Mouse (Mus musculus) lung, postnatal 14 days (tissue): ENCODE data around the gene Snx29.
A peak's percentile ranks its signal among the peaks of the same experiment; 100 is the strongest.
"Not testable (repeated sequence)": the region's sequence is repeated elsewhere in the genome, so short reads cannot be mapped to it uniquely, and the experiment has no call there.

Experiments used
- DNase-seq: peaks from one replicate; pipeline ENCODE4 v3.0.0; 2021

Gene Snx29

DNA sequence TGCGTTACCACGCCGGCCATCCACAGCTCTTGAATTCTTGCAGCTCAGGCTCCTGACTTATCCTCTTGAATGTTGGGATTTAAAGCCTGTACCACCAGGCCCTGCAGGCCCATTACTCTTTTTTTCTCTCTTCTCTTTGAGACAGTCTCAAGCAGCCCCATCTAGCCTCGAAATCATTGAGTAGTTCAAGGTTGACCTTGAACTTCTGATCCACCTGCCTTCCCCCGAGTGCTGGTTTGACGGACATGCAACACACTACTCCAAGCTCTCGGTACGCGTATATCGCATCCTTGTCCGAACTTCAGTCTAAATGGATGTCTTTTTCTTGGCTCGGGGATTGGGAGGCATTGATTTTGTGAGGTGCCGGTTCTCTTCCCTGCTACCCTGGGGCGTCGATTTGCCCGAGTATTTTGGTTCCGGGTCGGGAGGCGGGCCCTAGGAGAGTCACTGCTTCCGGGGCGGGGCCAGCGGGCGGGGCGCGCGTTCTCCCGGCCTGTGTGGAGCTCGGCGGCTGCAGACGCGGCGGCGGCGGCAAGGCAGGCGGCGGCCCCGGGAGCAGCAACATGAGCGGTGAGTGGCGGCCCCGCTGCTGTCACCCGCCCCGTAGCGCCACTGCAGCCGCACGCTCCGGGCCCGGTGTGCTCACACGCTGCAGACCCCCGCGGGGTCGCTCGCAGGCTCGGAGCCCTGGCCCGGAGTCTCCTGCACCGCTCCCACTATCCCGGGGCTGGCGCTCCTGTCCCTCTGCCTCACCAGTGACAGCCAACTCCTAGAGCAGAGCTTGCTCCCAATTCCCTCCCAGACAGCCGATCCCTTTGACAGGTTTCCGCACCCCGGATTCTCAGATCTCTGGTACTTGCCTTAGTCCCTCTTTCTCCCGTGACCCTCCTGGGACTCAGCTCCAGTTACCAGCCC lies at the start of gene Snx29:
Gene Snx29, plus strand, starts transcription at position 500 of the 915 bp plus-strand sequence.
- DNase-seq: peak; percentile 99

DNA sequence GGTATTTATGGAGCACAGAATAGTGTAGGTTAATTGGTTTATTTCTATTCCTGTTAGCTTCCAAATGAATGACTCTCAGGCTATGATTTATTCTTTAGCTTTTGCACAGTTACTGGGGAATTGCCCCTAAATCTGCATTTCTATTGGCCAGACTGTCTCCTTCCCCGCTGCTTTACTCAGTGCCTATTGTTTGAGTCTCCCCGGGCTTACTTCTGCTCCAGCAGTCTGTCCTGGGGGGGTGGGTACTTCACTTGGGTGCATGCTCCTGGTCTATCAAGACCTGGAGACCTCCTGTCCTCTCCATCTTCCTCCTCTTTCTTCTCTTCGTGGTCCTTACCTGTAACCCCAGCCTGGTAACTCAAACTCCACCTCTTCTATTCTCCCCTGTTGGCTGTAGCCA lies 45.8 kb upstream of the Snx29 start:
- no peak for DNase-seq

DNA sequence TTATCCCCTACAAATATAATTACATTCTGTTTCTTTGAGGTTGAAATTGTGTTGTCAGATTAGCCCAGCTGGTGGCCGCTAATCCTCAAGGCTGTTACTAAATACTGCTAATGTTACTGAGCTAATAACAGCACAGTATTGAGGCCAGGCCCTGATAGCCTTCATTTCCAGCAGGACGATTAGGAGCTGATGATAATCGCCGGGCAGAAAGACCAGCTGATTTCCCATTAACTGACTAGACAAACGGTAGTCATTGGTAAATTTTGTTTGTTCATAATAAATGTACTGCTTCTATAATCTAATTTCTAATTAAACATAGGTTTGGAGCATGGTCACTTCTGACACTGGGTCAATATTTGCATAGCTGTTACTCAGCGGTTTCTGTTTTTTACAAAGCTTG lies 43.9 kb upstream of the Snx29 start:
- no peak for DNase-seq

DNA sequence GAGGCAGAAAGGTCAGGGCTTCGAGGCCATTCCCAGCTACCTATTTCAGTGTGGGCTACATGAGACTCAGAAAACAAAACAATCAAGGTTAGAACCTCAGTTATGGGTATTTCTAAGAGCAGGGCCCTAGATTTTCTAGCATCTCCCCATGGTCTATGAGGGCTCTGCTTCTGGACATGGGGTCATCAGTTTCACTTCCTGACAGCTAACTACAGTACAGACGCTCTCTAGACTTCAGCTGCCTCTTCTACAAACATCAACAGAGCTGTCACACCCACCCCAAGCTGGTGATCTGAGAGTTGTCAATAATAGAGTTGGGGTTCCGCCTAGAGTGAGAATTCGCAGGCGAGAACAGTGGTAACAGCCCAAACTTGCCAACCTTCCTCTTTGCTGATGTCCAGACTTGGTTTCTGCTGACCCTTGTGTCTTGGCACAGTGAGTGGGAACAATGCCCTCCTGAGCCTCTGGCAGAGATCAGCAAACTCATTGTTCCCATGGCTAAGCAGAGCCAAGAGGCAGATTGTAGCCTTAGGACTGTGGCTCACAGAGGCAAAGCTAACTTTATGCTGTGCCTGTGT lies 40.0 kb upstream of the Snx29 start:
- DNase-seq: no peak

DNA sequence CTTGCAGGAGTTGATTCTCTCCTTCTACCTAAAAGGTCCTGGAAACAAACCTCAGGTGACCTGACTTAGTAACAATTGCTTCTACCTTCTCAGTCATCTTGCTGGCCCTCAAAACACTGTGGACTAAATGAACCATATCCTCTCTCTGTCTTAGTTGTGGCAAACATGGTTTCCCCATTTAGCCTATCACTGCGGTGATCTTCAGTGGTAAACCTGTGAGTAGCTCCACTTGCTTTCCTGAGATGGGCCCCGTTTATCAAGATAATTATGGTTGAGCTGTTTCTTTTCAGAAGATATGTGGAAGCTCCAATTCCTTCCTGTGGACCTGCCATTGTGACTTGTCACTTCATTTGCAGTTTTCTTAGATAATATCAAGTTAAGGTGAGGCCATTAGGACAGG lies 37.8 kb upstream of the Snx29 start:
- no peak for DNase-seq

DNA sequence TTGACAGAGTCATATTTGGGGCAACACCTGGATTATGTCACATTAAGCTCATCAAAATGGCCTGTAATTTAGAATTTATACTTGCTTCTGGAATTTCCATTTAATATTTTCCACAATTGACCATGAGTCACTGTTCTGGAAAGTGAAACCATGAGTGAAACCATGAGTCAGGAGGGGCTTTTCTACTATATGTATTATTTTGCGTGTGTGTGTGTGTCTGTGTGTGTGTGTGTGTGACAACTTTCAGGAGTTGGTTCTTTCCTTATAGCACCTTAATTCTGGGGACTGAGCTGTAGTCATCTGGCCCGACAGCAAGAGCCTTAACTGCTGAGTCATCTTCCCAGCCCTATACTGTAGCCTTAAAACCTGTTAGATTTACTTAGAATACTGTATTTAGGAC lies 36.8 kb upstream of the Snx29 start:
- no peak for DNase-seq

DNA sequence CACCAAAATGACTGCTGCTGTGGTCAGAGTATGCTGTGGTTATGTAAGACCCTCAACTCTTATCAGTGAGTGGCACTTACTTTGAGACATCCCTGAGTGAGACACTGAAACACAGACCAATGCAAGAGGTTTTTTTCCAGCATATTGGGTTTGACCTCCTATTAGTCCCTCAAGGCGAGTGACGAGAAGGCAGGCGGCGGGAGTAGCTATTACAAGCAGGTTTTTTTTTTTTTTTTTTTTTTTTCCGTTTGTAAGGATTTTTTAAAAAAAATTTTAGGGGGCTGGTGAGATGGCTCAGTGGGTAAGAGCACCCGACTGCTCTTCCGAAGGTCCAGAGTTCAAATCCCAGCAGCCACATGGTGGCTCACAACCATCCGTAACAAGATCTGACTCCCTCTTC lies 33.8 kb upstream of the Snx29 start:
- DNase-seq: not testable (repeated sequence)

DNA sequence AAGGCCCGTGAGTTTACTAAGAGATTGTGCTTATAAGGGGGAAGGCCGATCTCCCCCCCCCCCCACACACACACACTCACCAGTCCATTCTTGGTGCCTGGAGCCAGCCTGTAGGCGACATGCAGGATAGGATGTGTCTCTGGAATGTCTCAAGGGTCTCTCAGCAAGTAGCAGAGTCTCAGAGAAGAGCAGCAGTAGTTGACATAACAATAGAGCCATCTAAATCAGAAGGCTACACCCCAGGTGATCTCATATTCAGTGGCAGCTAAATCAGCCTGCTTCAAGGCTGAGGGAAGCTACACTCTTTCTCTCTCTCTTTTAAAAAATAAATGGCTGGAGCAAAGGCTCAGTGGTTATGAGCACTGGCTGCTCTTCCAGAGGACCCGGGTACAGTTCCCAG lies 27.1 kb upstream of the Snx29 start:
- not testable (repeated sequence) for DNase-seq

DNA sequence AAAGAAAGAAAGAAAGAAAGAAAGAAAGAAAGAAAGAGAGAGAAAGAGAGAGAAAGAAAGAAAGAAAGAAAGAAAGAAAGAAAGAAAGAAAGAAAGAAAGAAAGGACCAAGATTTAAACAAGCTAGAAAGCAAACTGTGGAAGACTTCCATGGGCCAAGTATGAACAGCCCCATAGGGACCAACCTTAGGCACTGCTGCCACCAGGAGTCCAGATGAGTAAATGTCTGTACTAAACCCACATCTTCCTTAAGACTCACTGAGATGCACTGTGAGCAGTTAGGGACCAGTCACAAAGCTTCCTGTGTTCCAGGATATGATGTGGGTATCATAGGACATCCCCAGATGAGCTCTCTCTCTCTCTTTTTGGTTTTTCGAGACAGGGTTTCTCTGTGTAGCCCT lies 25.0 kb upstream of the Snx29 start:
- DNase-seq: not testable (repeated sequence)

DNA sequence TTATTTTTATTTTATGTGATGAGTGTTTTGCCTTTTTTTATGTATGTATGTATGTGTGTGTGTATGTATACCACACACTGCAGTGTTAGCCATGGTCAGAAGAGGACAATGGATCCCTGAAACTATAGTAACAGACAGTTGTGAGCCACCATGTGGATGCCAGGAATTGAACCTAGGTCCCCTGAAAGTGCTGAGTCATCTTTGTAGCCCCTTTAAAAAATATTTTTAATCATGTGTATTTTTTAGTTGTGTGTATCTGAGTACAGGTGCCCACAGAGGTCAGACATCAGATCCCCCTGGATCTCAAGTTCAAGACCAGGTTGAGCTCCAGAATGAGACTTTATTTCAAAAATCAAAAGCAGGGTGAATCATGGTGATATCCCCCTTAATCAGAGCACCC lies 19.0 kb upstream of the Snx29 start:
- DNase-seq: no peak

DNA sequence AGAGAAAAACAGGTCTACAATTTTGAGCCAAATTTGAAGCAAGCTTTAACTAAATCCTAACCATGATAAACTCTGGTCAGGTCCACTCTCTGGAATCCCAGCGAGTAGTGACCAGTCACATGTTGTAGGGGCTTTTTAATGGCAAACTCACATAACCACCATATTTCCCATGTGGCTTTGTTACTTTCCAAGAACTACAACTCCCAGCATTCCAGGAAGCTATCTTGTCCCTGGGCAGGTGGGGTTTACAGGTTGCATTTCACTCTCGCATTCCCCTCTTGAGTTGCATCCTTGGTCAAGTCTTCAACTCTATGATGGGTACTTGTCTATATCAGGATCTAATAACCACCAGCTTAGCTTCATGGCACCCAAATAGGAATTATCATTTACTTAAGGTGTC lies 17.2 kb upstream of the Snx29 start:
- no peak for DNase-seq

DNA sequence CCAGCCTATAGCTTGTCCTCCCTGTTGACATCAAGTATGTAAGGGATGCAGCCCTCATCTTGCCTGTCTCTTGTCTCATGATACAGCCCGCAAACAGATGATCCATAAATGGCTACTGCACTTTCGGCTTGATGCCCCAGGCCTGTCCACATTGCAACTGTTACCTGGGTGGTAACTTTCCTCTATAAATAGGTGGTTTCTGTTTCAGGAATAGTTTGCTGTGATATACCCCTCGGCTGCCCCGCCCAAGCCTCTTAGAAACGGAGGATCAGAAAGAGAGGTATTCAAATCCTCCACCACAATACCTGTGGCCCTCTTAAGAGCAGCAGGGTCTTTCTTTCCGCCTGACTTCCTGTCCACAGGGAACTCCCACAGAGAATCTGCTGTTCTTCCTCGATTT lies 9.2 kb upstream of the Snx29 start, which contains the start of gene Tnfrsf17:
Gene Tnfrsf17, plus strand, starts transcription at position 301 of the 400 bp plus-strand sequence.
- no peak for DNase-seq

DNA sequence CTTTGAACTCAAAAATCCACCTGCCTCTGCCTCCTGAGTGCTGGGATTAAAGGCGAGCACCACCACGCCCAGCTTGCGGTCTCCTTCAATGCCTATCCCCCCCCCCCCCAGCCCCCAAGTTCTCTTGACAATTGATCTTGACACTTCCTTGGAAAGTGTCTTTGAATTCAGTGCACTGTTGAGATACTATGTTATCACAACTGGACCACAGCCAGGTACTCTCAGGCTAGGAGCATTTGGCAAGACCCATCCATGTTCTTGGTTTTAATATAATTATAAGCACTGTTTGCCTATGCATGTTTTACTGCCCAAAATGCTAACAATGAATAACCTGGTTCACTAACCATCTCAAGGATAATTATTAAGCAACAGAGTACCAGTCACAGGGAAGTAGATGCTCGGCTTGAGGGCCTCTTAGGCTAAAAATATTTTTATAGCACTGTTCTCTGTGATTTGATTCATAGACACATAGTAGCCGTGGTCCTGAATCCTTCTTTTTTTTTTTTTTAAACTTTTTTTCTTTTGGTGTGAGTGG lies 6.9 kb upstream of the Snx29 start:
- peak; percentile 48 for DNase-seq

DNA sequence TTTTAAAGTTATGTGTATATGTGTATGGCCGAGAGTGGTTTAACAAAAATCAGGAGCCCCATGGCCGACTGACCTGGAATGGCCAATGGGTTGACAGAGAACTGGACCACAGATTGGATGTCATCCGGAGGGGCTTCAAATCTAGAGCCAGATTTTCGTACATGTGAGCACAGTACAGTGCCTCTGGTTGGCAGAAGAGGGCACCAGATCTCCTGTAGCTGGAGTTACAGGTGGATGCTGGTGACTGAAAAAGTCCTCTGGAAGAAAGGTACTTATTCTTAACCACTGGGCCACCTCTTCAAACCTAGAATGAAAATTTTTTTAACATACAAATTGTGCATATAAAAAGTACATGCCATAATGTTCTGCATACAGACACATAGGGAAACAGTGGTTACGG lies 6.0 kb upstream of the Snx29 start:
- no peak for DNase-seq

DNA sequence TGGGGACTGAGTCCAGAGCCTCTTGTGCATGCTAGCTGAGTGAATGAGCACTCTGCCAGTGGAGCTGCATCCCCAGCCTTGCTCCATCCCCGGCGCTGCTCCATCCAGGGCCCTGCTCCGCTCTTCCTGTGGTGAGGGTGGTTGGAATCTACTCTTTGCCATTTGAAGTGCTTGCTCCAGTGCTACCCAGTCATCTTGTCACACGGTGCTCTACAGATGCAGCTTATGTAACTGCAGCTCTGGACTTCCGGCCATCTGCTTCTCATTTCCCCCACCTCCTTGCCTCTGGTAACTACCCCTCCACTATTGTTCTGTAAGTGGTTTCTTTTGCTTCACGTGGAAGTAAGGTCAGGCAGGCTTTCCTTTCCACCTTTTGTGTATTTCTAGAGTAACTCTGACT lies 5.4 kb upstream of the Snx29 start:
- peak; percentile 5 for DNase-seq

DNA sequence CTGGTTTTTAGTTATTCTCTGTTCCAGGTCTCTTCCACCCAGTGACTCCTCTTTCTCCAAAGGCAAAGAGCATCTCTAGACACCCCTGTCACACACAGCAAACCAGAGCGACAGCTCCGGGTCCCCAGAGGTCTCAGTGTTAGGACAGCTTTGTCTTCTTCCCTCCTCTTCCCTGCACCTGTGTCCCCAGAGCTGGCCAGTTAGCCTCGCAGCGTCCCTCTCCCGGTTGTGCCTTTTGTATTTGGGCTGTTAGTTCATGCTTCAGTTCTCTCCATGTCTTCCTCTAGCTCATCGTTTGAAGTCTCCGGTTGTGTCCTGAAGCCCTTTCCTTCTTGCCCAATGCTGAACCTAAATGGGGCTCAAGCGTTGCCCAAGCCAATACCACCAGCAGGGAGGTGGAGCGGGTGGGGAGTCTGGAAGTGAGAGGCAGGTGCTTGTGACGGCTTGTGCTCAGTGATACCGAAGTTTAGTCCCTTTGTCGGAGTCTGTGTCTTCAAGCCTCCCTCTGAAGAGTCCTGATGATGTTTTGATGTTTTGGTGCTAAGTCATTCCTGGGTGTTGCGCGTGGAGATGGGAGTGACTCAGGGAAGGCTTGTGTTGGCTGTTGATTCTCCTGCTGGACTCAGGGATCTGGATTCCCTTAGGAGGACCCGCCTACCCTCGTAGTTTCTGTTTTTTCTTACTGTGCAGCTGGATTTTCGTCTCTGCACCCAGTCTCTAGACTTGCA lies 780 bp downstream of the Snx29 start:
- DNase-seq: peak; percentile 13

DNA sequence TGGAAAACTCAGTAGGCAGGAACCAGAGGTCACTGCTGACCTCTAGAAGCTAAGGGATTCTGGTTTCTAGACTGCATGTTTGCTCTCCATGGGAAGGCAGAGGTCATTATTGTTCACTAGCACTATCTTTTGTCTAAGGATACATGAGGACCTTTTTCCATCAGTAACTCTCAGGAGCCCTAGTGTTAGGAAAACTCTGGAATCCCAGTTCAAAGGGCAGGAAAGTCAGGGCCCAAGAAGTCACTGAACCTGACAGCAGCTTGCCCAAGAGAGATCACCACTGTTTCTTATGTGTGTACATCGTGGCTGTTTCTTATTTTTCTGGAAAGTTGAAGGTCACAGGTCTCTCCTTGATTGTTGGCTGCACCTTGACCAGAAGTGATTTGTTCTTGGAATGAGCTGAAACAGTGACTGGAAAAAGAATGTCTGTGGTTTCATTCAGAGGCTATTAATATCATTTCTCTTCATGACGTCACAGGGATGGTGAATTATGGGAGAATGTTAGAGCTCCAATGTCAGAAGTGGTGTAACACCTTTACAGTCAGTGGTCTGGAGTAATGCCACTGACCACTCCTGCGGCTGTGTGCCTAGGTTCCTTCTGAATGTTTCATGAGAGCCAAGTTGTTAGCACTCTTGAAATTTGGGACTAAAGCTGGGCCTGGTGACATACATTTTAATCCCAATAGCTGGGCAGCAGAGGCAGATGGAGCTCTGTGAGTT lies 7.5 kb downstream of the Snx29 start:
- no peak for DNase-seq

DNA sequence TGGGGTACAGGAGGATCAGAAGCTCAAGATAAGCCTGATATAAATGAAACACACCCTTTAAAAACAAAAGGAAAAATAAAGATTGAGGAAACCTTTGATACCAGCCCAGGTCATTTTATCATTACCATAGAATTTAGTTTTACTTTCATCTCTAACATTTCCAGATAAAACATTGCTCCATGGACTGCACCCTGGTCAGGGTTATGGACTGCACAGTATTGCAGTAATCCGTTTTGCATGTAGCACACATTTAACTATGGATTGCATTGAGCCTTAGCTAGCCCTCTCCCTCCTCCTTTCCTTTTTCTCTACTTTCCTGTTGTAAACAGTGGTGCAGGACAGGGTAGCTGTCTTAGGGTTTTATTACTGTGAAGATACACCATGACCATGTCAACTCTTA lies 8.3 kb downstream of the Snx29 start:
- no peak for DNase-seq

DNA sequence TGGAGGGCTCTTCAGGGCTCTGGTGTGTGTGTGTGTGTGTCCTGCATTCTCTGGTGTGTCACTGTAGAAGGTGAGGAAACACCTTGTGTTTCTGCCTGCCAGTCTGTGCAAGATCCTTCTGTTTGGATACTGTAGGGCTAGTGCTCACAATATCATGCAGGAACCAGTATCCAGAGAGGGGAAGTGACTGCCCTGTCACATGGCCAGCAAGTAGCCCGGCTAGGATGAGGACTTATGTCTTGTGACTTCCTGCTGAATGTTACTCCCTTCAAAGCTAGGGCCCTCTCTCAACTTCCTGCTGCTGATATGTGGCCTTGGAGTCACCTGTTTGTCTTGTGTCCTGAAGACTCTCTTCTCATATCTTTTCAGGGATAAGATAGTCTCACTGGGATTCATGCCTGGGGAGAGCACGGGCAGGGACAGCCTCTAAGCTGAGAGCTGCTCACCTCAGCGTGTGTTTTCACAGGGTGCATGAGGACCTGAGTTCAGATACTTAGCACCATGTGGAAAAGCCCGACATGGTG lies 20.6 kb downstream of the Snx29 start:
- DNase-seq: peak; percentile 17

DNA sequence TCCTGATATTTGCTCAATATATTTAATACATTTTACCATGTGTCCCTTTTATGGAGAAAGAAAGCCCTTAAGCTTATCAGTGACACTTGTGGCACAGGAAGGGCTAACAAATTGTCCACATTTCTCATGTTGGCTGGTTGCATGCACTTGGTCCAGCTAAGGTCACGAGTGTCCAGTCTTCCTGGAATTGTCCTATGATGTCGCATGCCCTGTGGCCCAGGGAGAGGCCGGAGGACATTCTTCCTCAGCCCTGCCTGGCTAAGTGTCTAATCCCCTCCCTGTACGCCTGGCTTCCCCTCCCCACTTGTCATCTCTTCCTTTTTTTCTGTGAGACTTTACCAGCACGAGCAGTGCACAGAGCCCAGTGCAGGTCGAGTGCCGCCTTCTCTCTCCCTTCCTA lies 29.2 kb downstream of the Snx29 start:
- no peak for DNase-seq

DNA sequence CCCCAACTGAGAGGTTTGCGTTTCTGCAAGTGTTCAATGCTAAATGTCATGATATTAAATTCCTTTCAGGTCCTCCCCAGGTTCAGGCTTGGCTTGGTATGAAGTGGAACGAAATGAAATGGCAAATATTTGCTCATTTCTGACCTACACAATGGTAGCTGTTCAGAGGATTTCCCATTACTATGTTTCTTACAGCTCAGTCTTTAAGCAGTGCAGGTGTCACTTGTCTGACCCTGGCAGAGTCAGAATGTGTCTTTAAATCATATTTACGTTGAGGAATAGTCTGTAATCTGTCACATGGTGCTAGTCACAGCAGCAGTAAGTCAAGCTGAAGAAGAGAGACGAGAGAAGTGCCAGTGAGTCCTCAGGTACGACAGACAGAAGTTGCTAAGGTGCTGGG lies 36.5 kb downstream of the Snx29 start:
- no peak for DNase-seq

DNA sequence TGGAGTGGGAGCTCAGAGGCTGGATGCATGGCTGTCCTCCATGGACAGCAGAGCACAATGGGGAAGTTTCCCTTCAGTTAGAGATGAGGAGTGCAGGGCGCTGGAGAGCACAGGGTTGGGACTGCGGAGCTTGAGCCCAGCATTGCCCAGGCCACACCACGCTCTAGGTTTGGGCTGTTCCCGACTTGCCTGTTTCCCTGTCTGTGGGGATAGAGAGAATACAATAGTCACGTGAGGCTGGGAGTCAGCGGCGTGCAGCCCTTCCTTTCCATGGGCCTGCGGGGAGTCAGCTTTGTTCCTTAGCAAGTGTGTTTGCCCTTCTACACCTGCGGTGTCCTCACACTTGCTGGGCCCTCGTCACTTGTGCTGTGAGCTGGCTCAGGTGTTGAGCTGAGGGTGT lies 37.2 kb downstream of the Snx29 start:
- DNase-seq: no peak

DNA sequence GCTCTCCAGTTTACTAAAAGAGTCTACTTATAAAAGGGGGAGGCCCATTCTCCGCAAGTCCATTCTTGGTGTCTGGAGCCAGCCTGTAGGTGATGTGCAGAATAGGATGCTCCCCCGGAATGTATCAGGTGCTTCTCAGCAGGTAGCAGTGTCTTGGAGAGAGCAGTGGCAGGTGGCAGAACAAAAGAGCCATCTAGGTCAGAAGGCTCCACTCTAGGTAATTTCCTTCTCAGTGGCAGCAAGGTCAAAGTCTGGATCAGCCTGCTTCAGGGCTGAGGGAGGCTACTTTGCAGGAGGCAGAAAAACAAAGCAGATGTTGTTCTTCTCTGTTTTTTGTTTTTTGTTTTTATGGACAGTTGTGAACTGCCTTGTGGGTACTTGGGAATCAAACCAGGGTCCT lies 37.9 kb downstream of the Snx29 start:
- DNase-seq: not testable (repeated sequence)
